Mouse (Mus musculus) right cerebral cortex, postnatal 36 days (tissue): ENCODE results near the gene Zc3h18.

Source experiments
- DNase-seq, 2 experiments: peaks; one replicate each; pipeline ENCODE4 v3.0.0; 2022; ENCODE audit warnings: low spot score in 2 of 2, mixed read lengths in 1 of 2

The Zc3h18 gene

GRCm38 (mm10) chr8:122347811-122348552, 28.4 kb upstream of the Zc3h18 start:
- peak; percentile 60 to 67 for DNase-seq

- DNase-seq, result no peak
Observed at GRCm38 (mm10) chr8:122349357-122350297, 26.8 kb upstream of the Zc3h18 start.

GRCm38 (mm10) chr8:122350309-122351089, 25.9 kb upstream of the Zc3h18 start:
- DNase-seq, result no peak

GRCm38 (mm10) chr8:122354157-122354556, 22.3 kb upstream of the Zc3h18 start:
- DNase-seq, result no peak

- peak; percentile 64 to 79 for DNase-seq
Observed at GRCm38 (mm10) chr8:122355642-122356606, 20.5 kb upstream of the Zc3h18 start.

- DNase-seq, result no peak
Observed at GRCm38 (mm10) chr8:122357202-122357601, 19.2 kb upstream of the Zc3h18 start.

- no peak for DNase-seq
Observed at GRCm38 (mm10) chr8:122357641-122358040, 18.8 kb upstream of the Zc3h18 start.

GRCm38 (mm10) chr8:122359111-122359775, 17.2 kb upstream of the Zc3h18 start:
- no peak for DNase-seq

GRCm38 (mm10) chr8:122360696-122361416, 15.6 kb upstream of the Zc3h18 start, which contains the start of gene Trhr2:
Gene Trhr2, minus strand, starts transcription at chr8:122360746.
- DNase-seq, result no peak

GRCm38 (mm10) chr8:122362271-122362670, 14.1 kb upstream of the Zc3h18 start:
- DNase-seq, result no peak

- no peak for DNase-seq
Observed at GRCm38 (mm10) chr8:122362967-122363366, 13.4 kb upstream of the Zc3h18 start.

GRCm38 (mm10) chr8:122368494-122368893, 7.9 kb upstream of the Zc3h18 start:
- DNase-seq, result no peak

- peak; percentile 45 to 55 for DNase-seq
Observed at GRCm38 (mm10) chr8:122369665-122370064, 6.7 kb upstream of the Zc3h18 start.

GRCm38 (mm10) chr8:122371706-122372105, 4.7 kb upstream of the Zc3h18 start:
- DNase-seq, result no peak

- DNase-seq, result no peak
Observed at GRCm38 (mm10) chr8:122375320-122375719, 1.1 kb upstream of the Zc3h18 start.

- no peak for DNase-seq
Observed at GRCm38 (mm10) chr8:122375751-122376364, 551 bp upstream of the Zc3h18 start.

- DNase-seq, result no peak
Observed at GRCm38 (mm10) chr8:122383039-122383438, 6.6 kb downstream of the Zc3h18 start.

- no peak for DNase-seq
Observed at GRCm38 (mm10) chr8:122389357-122389756, 12.9 kb downstream of the Zc3h18 start.

GRCm38 (mm10) chr8:122390758-122391157, 14.3 kb downstream of the Zc3h18 start:
- no peak for DNase-seq
